Mouse (Mus musculus) embryonic stem cell, embryonic (primary cell): ENCODE measurements around the gene Ifi27l2b.

ENCODE experiments used
- CTCF ChIA-PET, 4 experiments: fragments of 300-600 bp in 2 of 4; fragments of 350-600 bp in 2 of 4; sonication (Branson Sonifier 250); formaldehyde crosslinking; loops; one replicate each; lab custom pipeline; 2022; ENCODE audit warnings: inconsistent platforms in 2 of 4; lab: Charles Lee
- POLR2A ChIA-PET, 4 experiments: fragments of 300-600 bp in 2 of 4; fragments of 350-600 bp in 2 of 4; sonication (Branson Sonifier 250); formaldehyde crosslinking; loops; one replicate each; lab custom pipeline; 2022; ENCODE audit warnings: antibody characterized with exemption in 4 of 4, inconsistent platforms in 1 of 4; lab: Charles Lee

Ifi27l2b gene

GRCm38 (mm10) chr12:103453361-103453760, 3.7 kb downstream of the Ifi27l2b start:
- ChIA-PET CTCF (no interaction called here), POLR2A (interaction anchor here in 1 of 4 experiments (0.7 kb wide), 1 partner anchor 21 kb away, joined by 4 read pairs; no protein-coding TSS in a partner anchor)

GRCm38 (mm10) chr12:103445060-103445459, 12.0 kb downstream of the Ifi27l2b start:
- POLR2A ChIA-PET: interaction anchor here in 1 of 4 experiments (2.6 kb wide), 1 partner anchor 19 kb away, joined by 6 read pairs; the partner anchor contains the start of gene Ddx24
- CTCF ChIA-PET: interaction anchor here in 3 of 4 experiments (0.5 to 1.8 kb wide), 3 partner anchors 19 to 301 kb away, joined by 5 to 9 read pairs (median 8); partner anchors contain the start of gene Ddx24 (in 2 of the 3)

GRCm38 (mm10) chr12:103444261-103444660, 12.8 kb downstream of the Ifi27l2b start:
- POLR2A ChIA-PET: interaction anchor here in 3 of 4 experiments (0.6 to 2.6 kb wide), 5 partner anchors 18 to 371 kb away, joined by 3 to 6 read pairs (median 3); partner anchors contain the start of gene Ddx24 (in 1 of the 3)
- CTCF ChIA-PET: interaction anchor here in 3 of 4 experiments (0.6 to 1.8 kb wide), 5 partner anchors 10 to 169 kb away, joined by 3 to 9 read pairs (median 5); partner anchors contain the start of genes Ddx24 (in 3 of the 3) and Ifi27 (in 1 of the 3)

GRCm38 (mm10) chr12:103443524-103443923, 13.5 kb downstream of the Ifi27l2b start, which contains the start of gene Ifi27l2a:
Gene Ifi27l2a, minus strand, starts transcription at chr12:103443680.
- ChIA-PET POLR2A (interaction anchor here in 2 of 4 experiments (1.0 to 2.6 kb wide), 2 partner anchors 18 to 34 kb away, joined by 3 to 6 read pairs; partner anchors contain the start of gene Ddx24 (in 1 of the 2)), CTCF (interaction anchor here in 3 of 4 experiments (0.7 to 1.8 kb wide), 4 partner anchors 9 to 30 kb away, joined by 3 to 9 read pairs (median 5); partner anchors contain the start of genes Ddx24 (in 2 of the 3) and Ifi27 (in 1 of the 3))

GRCm38 (mm10) chr12:103437601-103438000, 19.4 kb downstream of the Ifi27l2b start:
- POLR2A ChIA-PET: interaction anchor here in 2 of 4 experiments (0.6 to 1.9 kb wide), 3 partner anchors 12 to 241 kb away, joined by 3 to 13 read pairs (median 4); partner anchors contain the start of gene Ddx24 (in 1 of the 2)
- CTCF ChIA-PET: interaction anchor here in 1 of 4 experiments (1.0 kb wide), 1 partner anchor 12 kb away, joined by 6 read pairs; the partner anchor contains the start of gene Ddx24

GRCm38 (mm10) chr12:103434861-103435260, 22.2 kb downstream of the Ifi27l2b start:
- POLR2A ChIA-PET: interaction anchor here in 2 of 4 experiments (0.6 to 1.2 kb wide), 3 partner anchors 9 to 29 kb away, joined by 3 to 4 read pairs (median 3); partner anchors contain the start of gene Ddx24 (in 1 of the 2)
- CTCF ChIA-PET: interaction anchor here in 3 of 4 experiments (0.5 to 0.8 kb wide), 3 partner anchors 9 to 548 kb away, joined by 3 to 5 read pairs (median 4); partner anchors contain the start of gene Ddx24 (in 1 of the 3)

GRCm38 (mm10) chr12:103433986-103434731, 22.9 kb downstream of the Ifi27l2b start, which contains the start of gene Ifi27:
Gene Ifi27, plus strand, starts transcription at chr12:103434211.
- POLR2A ChIA-PET: interaction anchor here in 2 of 4 experiments (0.8 to 1.2 kb wide), 2 partner anchors 8 to 28 kb away, joined by 3 read pairs; partner anchors contain the start of gene Ddx24 (in 1 of the 2)
- CTCF ChIA-PET: interaction anchor here in 3 of 4 experiments (0.6 to 0.8 kb wide), 3 partner anchors 10 to 290 kb away, joined by 3 to 5 read pairs (median 4); partner anchors contain the start of gene Ifi27l2a (in 1 of the 3)

GRCm38 (mm10) chr12:103433430-103433829, 23.6 kb downstream of the Ifi27l2b start:
- POLR2A ChIA-PET: no interaction called here
- CTCF ChIA-PET: interaction anchor here in 2 of 4 experiments (0.6 to 0.8 kb wide), 2 partner anchors 61 to 290 kb away, joined by 3 to 4 read pairs; no protein-coding TSS in a partner anchor

GRCm38 (mm10) chr12:103426710-103427109, 30.3 kb downstream of the Ifi27l2b start:
- ChIA-PET POLR2A (interaction anchor here in 1 of 4 experiments (1.1 kb wide), 1 partner anchor 15 kb away, joined by 3 read pairs; no protein-coding TSS in a partner anchor), CTCF (interaction anchor here in 2 of 4 experiments (1.2 kb wide), 2 partner anchors 17 to 68 kb away, joined by 6 to 9 read pairs; partner anchors contain the start of gene Ifi27l2a (in 1 of the 2))

- CTCF ChIA-PET: interaction anchor here (0.5 to 1.3 kb wide), 34 partner anchors 9 to 1418 kb away, joined by 3 to 24 read pairs (median 4); partner anchors contain the start of genes Ifi27l2a (in 2 of the 4), Ppp4r4 (in 2 of the 4), 9330161L09Rik (in 1 of the 4) and Otub2 (in 1 of the 4)
Observed at GRCm38 (mm10) chr12:103425729-103426470, 31.1 kb downstream of the Ifi27l2b start, which contains the start of gene Ddx24. Gene Ddx24, minus strand, starts transcription at chr12:103425830.

GRCm38 (mm10) chr12:103425016-103425728, 31.9 kb downstream of the Ifi27l2b start:
- CTCF ChIA-PET: interaction anchor here (0.5 to 1.3 kb wide), 33 partner anchors 10 to 1419 kb away, joined by 3 to 24 read pairs (median 4); partner anchors contain the start of genes Ifi27l2a (in 2 of the 4), Ppp4r4 (in 2 of the 4), 9330161L09Rik (in 1 of the 4) and Otub2 (in 1 of the 4)
- POLR2A ChIA-PET: interaction anchor here in 3 of 4 experiments (0.5 to 1.8 kb wide), 37 partner anchors 9 to 1009 kb away, joined by 3 to 13 read pairs (median 4); partner anchors contain the start of genes Otub2 (in 3 of the 3), 9330161L09Rik (in 2 of the 3), Ppp4r4 (in 2 of the 3) and Prima1 (in 2 of the 3)

More at GRCm38 (mm10) chr12:103425729-103426470, 31.1 kb downstream of the Ifi27l2b start, which contains the start of gene Ddx24:
- POLR2A ChIA-PET: interaction anchor here in 3 of 4 experiments (0.5 to 1.8 kb wide), 39 partner anchors 8 to 1137 kb away, joined by 3 to 13 read pairs (median 4); partner anchors contain the start of genes Otub2 (in 3 of the 3), 9330161L09Rik (in 2 of the 3), Ppp4r4 (in 2 of the 3) and Prima1 (in 2 of the 3)

- POLR2A ChIA-PET: interaction anchor here in 3 of 4 experiments (0.7 to 1.9 kb wide), 5 partner anchors 14 to 694 kb away, joined by 3 to 9 read pairs (median 4); partner anchors contain the start of genes Ddx24 (in 1 of the 3) and Otub2 (in 1 of the 3)
- CTCF ChIA-PET: interaction anchor here in 1 of 4 experiments (1.1 kb wide), 1 partner anchor 40 kb away, joined by 4 read pairs; no protein-coding TSS in a partner anchor
Observed at GRCm38 (mm10) chr12:103408144-103408543, 48.9 kb downstream of the Ifi27l2b start.

GRCm38 (mm10) chr12:103407720-103408119, 49.3 kb downstream of the Ifi27l2b start, which contains the start of gene 9330161L09Rik:
Gene 9330161L09Rik, minus strand, starts transcription at chr12:103407820.
- ChIA-PET POLR2A (interaction anchor here in 2 of 4 experiments (0.8 to 2.9 kb wide), 7 partner anchors 8 to 19 kb away, joined by 3 to 9 read pairs (median 4); partner anchors contain the start of genes Ddx24 (in 2 of the 2) and Otub2 (in 1 of the 2)), CTCF (interaction anchor here in 2 of 4 experiments (0.8 to 1.1 kb wide), 2 partner anchors 18 to 39 kb away, joined by 3 to 4 read pairs; partner anchors contain the start of gene Ddx24 (in 1 of the 2))

GRCm38 (mm10) chr12:103404131-103404530, 52.9 kb downstream of the Ifi27l2b start:
- CTCF ChIA-PET: no interaction called here
- POLR2A ChIA-PET: no interaction called here
